Mouse (Mus musculus) layer of hippocampus, adult 6 months (tissue): ENCODE data around the gene Gm10408. TPM values are rescaled to one million over a fixed set of nuclear protein-coding genes. Genes with fewer than 3 reads are reported as not detected.

Experiments used
- long read RNA-seq, 2 experiments: library from polyadenylated mRNA; unstranded; transcript quantifications; one replicate each; pipeline ENCODE4 v2.0.0; 2019 to 2020
- polyA plus RNA-seq: library from polyadenylated mRNA; unstranded; fragments of <200 nt; fragmentation: Nextera tagmentation; gene quantifications from 2 replicates; pipeline ENCODE4 v1.2.3, GENCODE M21; 2021

Gm10408 gene
- polyA plus RNA-seq = not detected in 2 replicates
- long read RNA-seq, experiment 1 = 0 reads
- long read RNA-seq, experiment 2 = 0 reads

DNA sequence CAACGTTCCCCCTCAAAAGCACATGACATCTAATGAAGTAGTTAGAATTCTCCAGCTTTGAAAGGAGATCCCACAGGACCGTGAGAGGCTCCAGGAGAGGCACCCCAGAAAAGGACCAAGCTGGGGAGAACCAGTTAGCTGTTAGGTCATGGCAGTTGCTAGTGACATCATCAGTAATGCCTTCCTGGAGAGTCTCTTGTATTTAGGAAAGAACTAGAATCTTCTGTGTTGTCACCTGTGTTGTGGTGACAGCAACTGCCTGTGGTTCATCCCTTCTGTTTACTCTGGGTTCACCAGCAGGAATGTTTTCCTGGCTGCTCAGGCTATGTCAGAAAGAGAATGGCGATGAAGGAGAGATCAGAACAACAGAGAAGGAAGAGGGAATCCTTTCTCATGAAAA lies at the start of gene Gm10408:
Gene Gm10408, plus strand, starts transcription at position 301 of the 400 bp plus-strand sequence.

DNA sequence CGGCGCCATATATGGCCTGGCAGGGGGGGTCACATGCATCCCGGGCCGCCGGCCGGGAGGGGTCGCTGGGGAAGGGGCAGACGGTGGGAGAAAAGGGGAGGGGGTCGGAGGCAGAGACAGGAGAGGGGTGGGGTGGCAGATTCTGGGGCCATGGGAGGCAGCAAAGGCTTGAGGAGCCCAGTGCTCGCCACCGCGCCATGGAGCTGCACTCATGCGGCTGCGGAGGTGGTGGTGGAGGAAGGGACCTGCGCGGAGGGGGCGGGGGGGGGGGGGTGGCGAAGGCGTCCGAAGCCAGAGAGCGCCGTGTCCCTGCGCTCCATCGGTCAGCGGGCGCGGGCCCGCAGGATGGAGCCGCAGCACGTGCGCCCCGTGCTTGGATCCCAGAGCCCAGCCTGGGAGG lies 36.9 kb upstream of the Gm10408 start, which contains the start of gene Gm10409:
Gene Gm10409, plus strand, starts transcription at position 301 of the 400 bp plus-strand sequence.

DNA sequence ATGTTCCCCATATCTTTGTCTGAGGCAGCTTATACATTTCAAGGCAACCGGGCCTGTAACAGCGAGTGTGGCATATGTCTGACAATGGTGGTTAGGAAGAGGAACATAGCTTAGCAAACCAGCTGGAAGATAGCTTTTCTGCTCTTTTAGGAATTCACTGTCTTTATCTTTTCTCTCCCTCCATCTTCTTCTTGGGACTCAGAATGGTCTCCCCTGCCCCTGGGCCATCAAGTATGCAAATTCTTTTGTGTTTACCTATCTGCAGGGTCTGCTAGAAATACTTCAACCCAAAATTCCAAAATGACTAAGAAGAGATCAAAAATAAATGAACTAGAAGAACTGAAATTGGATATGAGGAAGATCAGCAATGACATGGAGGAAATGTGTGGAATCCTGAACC lies 21.4 kb upstream of the Gm10408 start, which contains the start of gene Gm3005:
Gene Gm3005, plus strand, starts transcription at position 301 of the 400 bp plus-strand sequence.

Other genes with a start within 250 kb of the Gm10408 start
- 6.6 and 7.5 TPM in 2 replicates for gene D830030K20Rik, start 240.9 kb upstream of the Gm10408 start, polyA plus RNA-seq
- 0.40 and 0.75 TPM in 2 replicates for gene Gm2956, start 116.8 kb upstream of the Gm10408 start, polyA plus RNA-seq
- gene Gm10413, start 54.3 kb upstream of the Gm10408 start, polyA plus RNA-seq = not detected in 2 replicates
- 2.2 and 2.7 TPM in 2 replicates for gene Gm10409, start 36.8 kb upstream of the Gm10408 start, polyA plus RNA-seq
- 0.40 and 0.73 TPM in 2 replicates for gene Gm3005, start 21.3 kb upstream of the Gm10408 start, polyA plus RNA-seq
- gene Gm3012, start 185.1 kb downstream of the Gm10408 start, polyA plus RNA-seq = not detected in 2 replicates
- 2.2 and 2.7 TPM in 2 replicates for gene Gm3020, start 202.7 kb downstream of the Gm10408 start, polyA plus RNA-seq
- gene Gm3043, start 239.4 kb downstream of the Gm10408 start, polyA plus RNA-seq = not detected in 2 replicates